Mouse (Mus musculus): ENCODE results near the gene Bpnt1. TPM values are rescaled to one million over a fixed set of nuclear protein-coding genes. Genes with fewer than 3 reads are reported as not detected.

Bpnt1 gene
- polyA plus RNA-seq, 1 experiment from 2014 or later = 21.7 TPM

DNA sequence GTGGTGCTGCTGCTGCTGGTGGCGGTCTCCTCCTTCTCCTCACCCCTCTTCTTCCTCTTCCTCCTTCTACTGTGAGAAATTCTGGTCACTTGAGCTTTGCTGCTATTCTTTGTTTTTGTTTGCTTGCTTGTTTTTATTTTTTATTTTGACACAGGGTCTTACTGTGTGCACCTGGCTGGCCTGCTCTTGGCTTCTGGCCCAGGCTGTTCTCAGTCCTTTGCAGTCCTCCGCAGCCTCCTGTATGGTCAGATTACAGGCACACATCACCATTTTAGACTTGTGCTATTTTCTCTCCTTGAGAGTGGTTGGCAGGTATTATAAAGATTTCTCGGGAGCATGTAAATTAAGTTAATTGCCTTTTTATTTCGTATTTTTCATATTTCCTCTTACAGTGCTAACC, 2.2 kb downstream of the Bpnt1 start:
- Histone ChIP-seq H3K9me3 (ENCODE audit: low read length) (no peaks in the 10 kb centered on the region), H3K4me3 (ENCODE audit: low read depth, low read length) (no peak overlapping the region), H3K27me3 (ENCODE audit: insufficient read depth, low read length) (no peaks in the 10 kb centered on the region), H3K9ac (replicated peaks) (no peak overlapping the region), H3K36me3 (replicated peaks; ENCODE audit: insufficient read depth, low read length) (peaks cover 4% of the 10 kb centered on the region; the same call in 1 of the 2 replicates), H3K4me1 (ENCODE audit: insufficient read depth) (peaks cover 18% of the 10 kb centered on the region), H3K4me2 (ENCODE audit: low read depth, low read length) (no peak overlapping the region), H3K27ac (ENCODE audit: low read depth) (no peak overlapping the region)
- ATAC-seq (no peak), DNase-seq (no peak)
- no peak for TF ChIP-seq CTCF (IDR thresholded peaks at IDR 0.05; ENCODE audit: low read depth)
- TF ChIP-seq EP300 (IDR thresholded peaks at IDR 0.05; ENCODE audit: low read depth) = no peak
- WGBS (ENCODE audit: insufficient replicate concordance) = 84% methylated on average over 4 of the region's 4 CpGs

DNA sequence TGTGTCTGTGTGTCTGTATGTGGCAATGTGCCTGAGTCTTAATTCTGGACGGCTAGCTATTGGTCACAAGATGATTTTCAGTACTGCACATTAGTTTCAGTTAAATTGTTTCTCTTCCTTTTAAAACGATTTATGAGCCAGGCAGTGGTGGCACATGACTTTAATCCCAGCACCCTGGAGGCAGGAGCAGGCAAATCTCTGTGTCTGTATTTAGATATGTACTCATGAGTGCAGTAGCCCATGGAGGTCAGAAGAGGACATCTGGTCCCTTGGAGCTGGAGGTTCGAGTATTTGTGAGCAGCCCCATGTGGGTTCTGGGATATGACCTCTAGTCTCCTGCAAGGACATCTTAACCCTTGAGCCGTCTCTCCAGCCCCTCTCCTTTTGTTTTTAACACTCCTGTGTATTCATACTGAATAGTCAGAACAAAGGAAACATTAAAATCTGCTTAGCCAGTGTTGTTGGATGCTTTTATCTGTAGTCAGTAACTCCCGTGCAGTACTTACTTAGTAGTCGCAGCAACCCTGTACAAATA, 3.3 kb downstream of the Bpnt1 start:
- Histone ChIP-seq H3K27ac (ENCODE audit: low read depth) (no peak overlapping the region), H3K36me3 (replicated peaks; ENCODE audit: insufficient read depth, low read length) (peaks cover 4% of the 10 kb centered on the region; the same call in 1 of the 2 replicates), H3K9ac (replicated peaks) (no peak overlapping the region), H3K4me2 (ENCODE audit: low read depth, low read length) (no peak overlapping the region), H3K27me3 (ENCODE audit: insufficient read depth, low read length) (no peaks in the 10 kb centered on the region), H3K9me3 (ENCODE audit: low read length) (no peaks in the 10 kb centered on the region), H3K4me1 (ENCODE audit: insufficient read depth) (peaks cover 13% of the 10 kb centered on the region), H3K4me3 (ENCODE audit: low read depth, low read length) (no peak overlapping the region)
- DNase-seq = no peak
- TF ChIP-seq CTCF (IDR thresholded peaks at IDR 0.05; ENCODE audit: low read depth) (no peak), EP300 (IDR thresholded peaks at IDR 0.05; ENCODE audit: low read depth) (no peak)
- WGBS (ENCODE audit: insufficient replicate concordance) = 71% methylated on average over 6 of the region's 6 CpGs
- ATAC-seq = no peak

DNA sequence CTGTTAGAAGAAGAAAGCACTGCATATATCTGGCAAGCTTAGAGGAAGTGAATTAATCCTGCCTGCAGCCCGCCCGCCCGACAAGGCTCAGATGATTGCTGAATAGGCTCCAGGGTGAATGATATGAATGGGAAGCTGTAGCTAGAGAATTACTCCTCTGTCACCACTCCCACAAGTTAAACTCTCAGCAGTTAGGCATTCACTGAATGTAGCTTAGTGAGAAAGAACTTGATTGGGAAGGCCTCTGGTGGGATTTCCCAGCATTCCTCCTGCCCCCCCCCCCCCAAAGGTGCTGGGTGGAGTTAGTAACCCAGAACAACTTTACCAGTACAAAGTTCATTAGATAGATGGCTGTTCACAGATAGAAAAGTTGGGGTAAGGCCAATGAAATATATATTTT, 4.6 kb downstream of the Bpnt1 start:
- Histone ChIP-seq H3K9me3 (ENCODE audit: low read length) (no peaks in the 10 kb centered on the region), H3K4me2 (ENCODE audit: low read depth, low read length) (no peak overlapping the region), H3K9ac (replicated peaks) (no peak overlapping the region), H3K4me1 (ENCODE audit: insufficient read depth) (peaks cover 13% of the 10 kb centered on the region), H3K27me3 (ENCODE audit: insufficient read depth, low read length) (no peaks in the 10 kb centered on the region), H3K4me3 (ENCODE audit: low read depth, low read length) (no peak overlapping the region), H3K27ac (ENCODE audit: low read depth) (no peak overlapping the region), H3K36me3 (replicated peaks; ENCODE audit: insufficient read depth, low read length) (peaks cover 6% of the 10 kb centered on the region; the same call in 1 of the 2 replicates)
- TF ChIP-seq CTCF (IDR thresholded peaks at IDR 0.05; ENCODE audit: low read depth) (no peak), EP300 (IDR thresholded peaks at IDR 0.05; ENCODE audit: low read depth) (no peak)
- no peak for DNase-seq
- no peak for ATAC-seq
- 56% methylated on average over 3 of the region's 3 CpGs for WGBS (ENCODE audit: insufficient replicate concordance)

DNA sequence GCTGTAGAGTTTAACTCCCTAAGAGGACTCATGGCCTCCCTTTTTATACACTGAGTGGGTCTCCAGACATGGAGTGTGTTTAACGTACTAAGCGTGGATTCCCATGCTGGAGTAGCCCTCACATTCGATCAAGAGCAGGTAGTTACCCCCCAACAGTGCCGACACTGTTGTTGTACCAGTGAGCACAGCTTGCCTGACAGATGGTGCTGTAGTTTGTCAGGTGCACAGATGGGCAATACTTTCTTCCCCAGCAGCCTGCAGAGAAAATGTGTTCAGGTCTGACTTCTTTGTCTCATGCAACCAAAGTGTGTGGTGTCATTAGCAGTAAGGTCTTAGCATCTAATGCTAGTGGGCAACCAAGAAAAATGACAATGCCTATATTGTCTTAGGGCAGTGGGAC, 10.5 kb downstream of the Bpnt1 start:
- WGBS (ENCODE audit: insufficient replicate concordance) = 86% methylated on average over 4 of the region's 4 CpGs
- ATAC-seq = no peak
- H3K36me3 ChIP-seq (replicated peaks; ENCODE audit: insufficient read depth, low read length) = peaks cover 25% of the 10 kb centered on the region

DNA sequence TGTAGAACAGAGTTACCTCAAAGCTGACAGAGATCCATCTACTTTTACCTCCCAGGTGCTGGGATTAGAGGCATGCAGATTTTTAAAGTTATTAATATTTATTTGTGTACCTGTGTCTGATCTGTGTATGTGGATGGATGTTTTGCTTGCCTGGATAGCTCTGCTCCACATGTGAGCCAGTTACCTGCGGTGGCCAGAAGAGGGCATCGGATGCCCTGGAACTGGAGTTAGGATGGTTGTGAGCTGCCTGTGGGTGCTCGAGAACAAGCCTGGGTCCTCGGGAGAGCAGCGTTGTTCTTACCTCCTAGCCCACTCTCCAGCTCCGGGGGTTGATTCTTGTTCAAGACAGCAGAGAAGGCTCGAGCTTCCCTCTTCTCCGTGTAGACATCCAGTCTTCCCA, 11.5 kb downstream of the Bpnt1 start:
- no peak overlapping the region for H3K9ac ChIP-seq (replicated peaks)
- peak; percentile 53 for TF ChIP-seq CTCF (IDR thresholded peaks at IDR 0.05; ENCODE audit: low read depth)
- no peak for TF ChIP-seq EP300 (IDR thresholded peaks at IDR 0.05; ENCODE audit: low read depth)
- H3K36me3 ChIP-seq (replicated peaks; ENCODE audit: insufficient read depth, low read length) = peaks cover 25% of the 10 kb centered on the region
- no peak overlapping the region for H3K4me2 ChIP-seq (ENCODE audit: low read depth, low read length)
- H3K4me1 ChIP-seq (ENCODE audit: insufficient read depth) = no peaks in the 10 kb centered on the region
- DNase-seq = no peak
- 81% methylated on average over 8 of the region's 8 CpGs for WGBS (ENCODE audit: insufficient replicate concordance)
- no peak overlapping the region for H3K27ac ChIP-seq (ENCODE audit: low read depth)
- no peaks in the 10 kb centered on the region for H3K9me3 ChIP-seq (ENCODE audit: low read length)
- ATAC-seq = no peak
- H3K27me3 ChIP-seq (ENCODE audit: insufficient read depth, low read length) = no peaks in the 10 kb centered on the region
- no peak overlapping the region for H3K4me3 ChIP-seq (ENCODE audit: low read depth, low read length)

More for the DNA sequence above, 10.5 kb downstream of the Bpnt1 start:
- TF ChIP-seq CTCF (IDR thresholded peaks at IDR 0.05; ENCODE audit: low read depth) (no peak), EP300 (IDR thresholded peaks at IDR 0.05; ENCODE audit: low read depth) (no peak)
- no peak overlapping the region for H3K4me2 ChIP-seq (ENCODE audit: low read depth, low read length)
- no peak overlapping the region for H3K9ac ChIP-seq (replicated peaks)
- no peaks in the 10 kb centered on the region for H3K4me1 ChIP-seq (ENCODE audit: insufficient read depth)
- no peak overlapping the region for H3K27ac ChIP-seq (ENCODE audit: low read depth)
- H3K27me3 ChIP-seq (ENCODE audit: insufficient read depth, low read length) = no peaks in the 10 kb centered on the region
- no peak for DNase-seq
- H3K4me3 ChIP-seq (ENCODE audit: low read depth, low read length) = no peak overlapping the region
- no peaks in the 10 kb centered on the region for H3K9me3 ChIP-seq (ENCODE audit: low read length)

DNA sequence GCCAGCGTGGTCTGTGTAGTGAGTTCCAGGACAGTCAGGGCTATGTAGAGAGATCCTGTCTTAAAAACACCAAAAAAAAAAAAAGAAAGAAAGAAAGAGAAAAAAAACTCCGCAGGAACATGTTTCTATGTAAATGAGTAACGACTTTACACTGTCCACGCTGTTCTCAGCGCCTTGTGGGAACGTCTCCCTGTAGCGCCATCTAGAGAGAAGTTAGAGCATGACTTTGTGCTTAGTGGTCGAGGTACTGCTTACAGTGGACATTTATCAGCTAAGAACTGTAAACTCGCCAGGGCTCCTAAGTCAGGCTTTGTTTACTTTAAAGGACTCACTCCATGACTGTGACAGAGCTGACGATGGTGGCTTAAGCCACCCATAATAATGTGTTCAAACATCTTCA, 14.2 kb downstream of the Bpnt1 start:
- peaks cover 25% of the 10 kb centered on the region for H3K36me3 ChIP-seq (replicated peaks; ENCODE audit: insufficient read depth, low read length)
- 68% methylated on average over 10 of the region's 10 CpGs for WGBS (ENCODE audit: insufficient replicate concordance)
- no peak for DNase-seq

More for the DNA sequence above, 14.2 kb downstream of the Bpnt1 start:
- ATAC-seq = no peak
- Histone ChIP-seq H3K9me3 (ENCODE audit: low read length) (no peaks in the 10 kb centered on the region), H3K4me3 (ENCODE audit: low read depth, low read length) (no peak overlapping the region), H3K27ac (ENCODE audit: low read depth) (no peak overlapping the region), H3K4me1 (ENCODE audit: insufficient read depth) (no peaks in the 10 kb centered on the region), H3K4me2 (ENCODE audit: low read depth, low read length) (no peak overlapping the region), H3K27me3 (ENCODE audit: insufficient read depth, low read length) (no peaks in the 10 kb centered on the region), H3K9ac (replicated peaks) (no peak overlapping the region)
- TF ChIP-seq EP300 (IDR thresholded peaks at IDR 0.05; ENCODE audit: low read depth) = no peak
- peak; percentile 42 for TF ChIP-seq CTCF (IDR thresholded peaks at IDR 0.05; ENCODE audit: low read depth)
